Mouse (Mus musculus) embryonic facial prominence, embryonic 11.5 days (tissue): ENCODE measurements around the gene Ccdc153. TPM values are rescaled to one million over a fixed set of nuclear protein-coding genes. Genes with fewer than 3 reads are reported as not detected.
A peak's percentile ranks its signal among the peaks of the same experiment; 100 is the strongest.

ENCODE experiments used
- ATAC-seq: fragments of 200-750 bp; cut with Nextera tagmentation; replicated peaks from 2 replicates; pipeline ENCODE4 v1.8.0; 2017; ENCODE audit warnings: low read depth; ENCODE audit not compliant: insufficient number of reproducible peaks, low FRiP score, low TSS enrichment
- DNase-seq: peaks from one replicate; pipeline ENCODE4 v3.0.0-alpha.2; 2015; ENCODE audit warnings: low spot score
- H3K27ac ChIP-seq: fragments of 300-500 bp; sonication (generic); replicated peaks from 2 replicates; pipeline ENCODE4 v1.5.1; 2014; ENCODE audit warnings: mild to moderate bottlenecking, low read depth, low read length, control low read depth
- H3K27me3 ChIP-seq: fragments of 300-500 bp; sonication (generic); 2 replicates; pipeline ENCODE4 v1.6.1; 2014; ENCODE audit warnings: mild to moderate bottlenecking, low read length, moderate library complexity, mixed read lengths; ENCODE audit not compliant: control insufficient read depth, insufficient read depth
- H3K36me3 ChIP-seq: fragments of 300-500 bp; sonication (generic); replicated peaks from 2 replicates; pipeline ENCODE4 v1.6.1; 2014; ENCODE audit warnings: low read depth, mild to moderate bottlenecking, low read length, moderate library complexity, mixed read lengths; ENCODE audit not compliant: control insufficient read depth, insufficient read depth
- H3K4me1 ChIP-seq: fragments of 300-500 bp; sonication (generic); 2 replicates; pipeline ENCODE4 v1.6.1; 2014; ENCODE audit warnings: low read length, mixed read lengths; ENCODE audit not compliant: control insufficient read depth, insufficient read depth
- H3K4me2 ChIP-seq: fragments of 300-500 bp; sonication (generic); 2 replicates; pipeline ENCODE4 v1.6.1; 2014; ENCODE audit warnings: low read depth, mild to moderate bottlenecking, control low read depth, low read length, moderate library complexity
- H3K4me3 ChIP-seq: fragments of 300-500 bp; sonication (generic); 2 replicates; pipeline ENCODE4 v1.5.1; 2014; ENCODE audit warnings: low read depth, low read length, control low read depth
- H3K9ac ChIP-seq: fragments of 300-500 bp; sonication (generic); replicated peaks from 2 replicates; pipeline ENCODE4 v1.6.1; 2014; ENCODE audit warnings: mild to moderate bottlenecking, control low read depth, low read length
- H3K9me3 ChIP-seq: fragments of 300-500 bp; sonication (generic); replicated peaks from 2 replicates; pipeline ENCODE4 v1.6.1; 2016; ENCODE audit warnings: mild to moderate bottlenecking, low read length, inconsistent platforms, mixed read lengths; ENCODE audit not compliant: control insufficient read depth
- WGBS: fragments of 180-500 bp; shearing (Covaris S2); extraction: QIAGEN DNeasy Blood & Tissue Kit; methylation state at CpG from one replicate; pipeline ENCODE4 v1.1.7; 2014; 5-methylcytosine and 5-hydroxymethylcytosine counted together
- polyA plus RNA-seq: library from polyadenylated mRNA; unstranded; fragments of >200 nt; fragmentation: Nextera tagmentation; extraction: Ambion mirVana; gene quantifications from 2 replicates; pipeline ENCODE4 v1.2.1, GENCODE M21; 2014

Ccdc153 gene
- polyA plus RNA-seq, result not detected in 2 replicates

DNA sequence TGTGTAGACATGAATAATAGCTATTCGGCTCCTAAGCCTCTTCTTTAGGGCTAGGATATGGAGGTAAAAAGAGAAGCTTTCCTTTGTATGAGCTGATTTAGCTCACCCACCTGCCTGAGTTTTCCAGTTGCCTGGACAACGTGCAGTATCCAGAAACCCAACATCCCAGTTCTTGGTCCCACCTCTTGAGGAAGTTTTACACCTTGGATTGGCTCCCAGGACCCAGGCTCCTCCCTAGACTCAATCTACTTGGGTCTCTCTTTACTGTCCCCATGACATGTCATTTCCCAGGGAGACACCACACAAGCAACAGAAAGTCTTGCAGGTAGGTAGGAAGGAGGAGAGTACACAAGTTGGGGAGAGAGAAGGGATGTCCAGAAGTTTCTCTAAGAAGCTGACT lies at the start of gene Ccdc153:
Gene Ccdc153, plus strand, starts transcription at position 278 of the 400 bp plus-strand sequence.
- Histone ChIP-seq H3K4me3 (no peak within 1 kb of the TSS), H3K9ac (no peak within 1 kb of the TSS), H3K27me3 (no peaks in the 10 kb centered on the region), H3K9me3 (no peaks in the 10 kb centered on the region), H3K4me2 (no peak within 1 kb of the TSS), H3K4me1 (no peaks in the 10 kb centered on the region), H3K36me3 (no peaks in the 10 kb centered on the region), H3K27ac (no peak within 1 kb of the TSS)
- ATAC-seq (no peak), DNase-seq (no peak)
- WGBS, result 52% methylated on average over 2 of the region's 2 CpGs

- Histone ChIP-seq H3K4me2 (no peak overlapping the region), H3K27ac (no peak overlapping the region), H3K36me3 (no peaks in the 10 kb centered on the region), H3K4me3 (no peak overlapping the region), H3K4me1 (no peaks in the 10 kb centered on the region), H3K9me3 (no peaks in the 10 kb centered on the region), H3K27me3 (no peaks in the 10 kb centered on the region), H3K9ac (no peak overlapping the region)
- DNase-seq (no peak), ATAC-seq (no peak)
- WGBS, result 76% methylated on average over 3 of the region's 3 CpGs
These were observed 49.3 kb upstream of the Ccdc153 start for GRCm38 (mm10) chr9:44191166-44191565.

DNA sequence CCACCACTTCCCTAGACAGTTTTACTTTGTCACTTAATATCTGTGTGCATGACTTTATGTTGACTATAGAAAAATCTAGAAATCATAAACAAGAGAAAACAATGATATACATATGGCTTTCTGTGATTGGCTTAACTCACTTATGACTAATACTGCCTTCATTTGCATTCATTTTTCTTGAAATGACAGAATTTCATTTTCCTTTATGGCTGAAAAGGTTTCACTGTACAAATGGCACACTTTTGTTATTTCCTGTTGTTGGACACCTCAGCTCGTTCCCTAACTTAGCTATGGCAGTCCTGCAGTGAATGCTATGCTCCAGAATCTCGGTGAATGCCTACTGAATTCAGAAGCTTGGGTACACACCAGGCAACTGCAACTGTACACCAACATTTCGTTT lies 48.2 kb upstream of the Ccdc153 start:
- Histone ChIP-seq H3K27me3 (no peaks in the 10 kb centered on the region), H3K9ac (no peak overlapping the region), H3K4me3 (no peak overlapping the region), H3K27ac (no peak overlapping the region), H3K9me3 (no peaks in the 10 kb centered on the region), H3K4me2 (no peak overlapping the region), H3K4me1 (no peaks in the 10 kb centered on the region), H3K36me3 (no peaks in the 10 kb centered on the region)
- DNase-seq (no peak), ATAC-seq (no peak)
- WGBS, result 88% methylated on average over 3 of the region's 3 CpGs

- H3K27me3 ChIP-seq, result no peaks in the 10 kb centered on the region
- no peaks in the 10 kb centered on the region for H3K4me1 ChIP-seq
- no peak overlapping the region for H3K4me2 ChIP-seq
- H3K9me3 ChIP-seq, result no peaks in the 10 kb centered on the region
- no peaks in the 10 kb centered on the region; the same call in 1 of the 2 replicates for H3K36me3 ChIP-seq
- 91% methylated on average over 5 of the region's 5 CpGs for WGBS
- no peak overlapping the region for H3K9ac ChIP-seq
- H3K27ac ChIP-seq, result no peak overlapping the region
- ATAC-seq (no peak), DNase-seq (no peak)
- H3K4me3 ChIP-seq, result no peak overlapping the region
These were observed 47.7 kb upstream of the Ccdc153 start for GRCm38 (mm10) chr9:44192794-44193193.

- H3K4me2 ChIP-seq, result no peak overlapping the region
- 79% methylated on average over 1 of the region's 1 CpGs for WGBS
These were observed 46.5 kb upstream of the Ccdc153 start for GRCm38 (mm10) chr9:44194000-44194399.

DNA sequence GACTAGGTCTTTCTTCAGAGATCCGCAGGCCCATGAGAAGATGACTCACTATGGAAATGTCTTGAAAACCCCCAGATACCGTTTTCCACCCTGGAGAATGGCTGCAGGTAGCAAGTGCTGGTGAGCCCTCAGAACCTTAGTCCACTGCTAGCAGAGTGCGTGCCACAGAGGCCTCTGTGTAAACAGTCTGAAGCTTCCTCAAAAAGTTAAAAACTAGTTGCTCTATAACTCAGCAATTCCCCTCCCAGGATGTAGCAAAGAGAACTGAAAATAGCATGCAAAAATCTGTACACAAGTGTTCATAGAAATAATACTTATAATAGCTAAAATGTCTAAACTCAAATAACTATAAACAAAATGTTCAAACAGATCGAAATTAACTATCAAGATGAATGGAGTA lies 44.1 kb upstream of the Ccdc153 start:
- H3K4me3 ChIP-seq, result no peak overlapping the region
- no peak overlapping the region for H3K9ac ChIP-seq
- 92% methylated on average over 4 of the region's 4 CpGs for WGBS
- H3K36me3 ChIP-seq, result no peaks in the 10 kb centered on the region; the same call in 1 of the 2 replicates
- no peaks in the 10 kb centered on the region for H3K4me1 ChIP-seq
- H3K9me3 ChIP-seq, result no peaks in the 10 kb centered on the region
- ATAC-seq (no peak), DNase-seq (no peak)
- H3K27ac ChIP-seq, result no peak overlapping the region
- no peak overlapping the region for H3K4me2 ChIP-seq
- H3K27me3 ChIP-seq, result no peaks in the 10 kb centered on the region

More at GRCm38 (mm10) chr9:44194000-44194399, 46.5 kb upstream of the Ccdc153 start:
- Histone ChIP-seq H3K27me3 (no peaks in the 10 kb centered on the region), H3K9me3 (no peaks in the 10 kb centered on the region), H3K4me3 (no peak overlapping the region), H3K4me1 (no peaks in the 10 kb centered on the region), H3K27ac (no peak overlapping the region), H3K9ac (no peak overlapping the region), H3K36me3 (no peaks in the 10 kb centered on the region; the same call in 1 of the 2 replicates)
- ATAC-seq, result no peak
- DNase-seq, result no peak

DNA sequence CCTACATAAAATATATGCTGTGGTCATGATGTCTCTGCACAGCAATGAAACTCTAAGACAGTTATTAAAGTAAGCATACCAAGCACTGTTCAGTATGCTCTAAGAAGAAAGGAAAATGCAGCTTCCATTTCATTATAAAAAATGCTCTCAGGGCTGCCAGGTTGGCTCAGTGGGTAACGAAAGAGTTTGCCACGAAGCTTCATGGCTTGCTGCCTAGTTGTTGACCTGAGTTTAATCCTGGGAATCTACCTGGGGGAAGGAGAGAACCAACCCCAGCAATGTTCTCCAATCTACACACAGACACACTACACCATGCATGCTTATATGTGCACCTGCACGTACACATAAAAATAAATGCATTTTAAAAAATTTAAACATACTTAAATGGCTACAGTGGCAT lies 41.3 kb upstream of the Ccdc153 start:
- H3K27ac ChIP-seq, result no peak overlapping the region
- H3K27me3 ChIP-seq, result no peaks in the 10 kb centered on the region
- no peak for ATAC-seq
- no peaks in the 10 kb centered on the region for H3K9me3 ChIP-seq
- no peak overlapping the region for H3K4me3 ChIP-seq
- H3K9ac ChIP-seq, result no peak overlapping the region
- 90% methylated on average over 3 of the region's 3 CpGs for WGBS
- H3K4me1 ChIP-seq, result no peaks in the 10 kb centered on the region
- no peak for DNase-seq
- H3K4me2 ChIP-seq, result no peak overlapping the region
- no peaks in the 10 kb centered on the region; the same call in 1 of the 2 replicates for H3K36me3 ChIP-seq

DNA sequence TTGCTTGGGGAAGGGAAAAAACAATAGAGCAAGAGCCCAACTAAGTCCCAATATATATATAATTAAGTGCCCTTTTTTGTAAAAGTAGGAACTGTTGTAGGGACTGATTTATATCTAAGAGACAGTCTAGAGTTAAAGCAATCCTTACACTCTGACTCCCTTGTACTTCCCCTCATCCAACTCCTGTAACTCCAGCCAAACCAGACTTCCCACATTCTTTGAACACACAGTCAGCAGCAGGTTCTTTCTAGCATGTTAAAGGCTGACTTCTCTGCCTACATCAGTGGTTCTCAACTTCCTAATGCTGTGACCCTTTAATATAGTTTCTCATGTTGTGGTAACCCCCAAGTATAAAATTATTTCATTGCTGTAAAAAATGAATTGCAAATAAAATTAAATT lies 40.9 kb upstream of the Ccdc153 start:
- H3K27ac ChIP-seq, result no peak overlapping the region
- no peak overlapping the region for H3K4me3 ChIP-seq
- H3K36me3 ChIP-seq, result no peaks in the 10 kb centered on the region; the same call in 1 of the 2 replicates
- DNase-seq, result peak; percentile 22
- no peak overlapping the region for H3K9ac ChIP-seq
- H3K27me3 ChIP-seq, result no peaks in the 10 kb centered on the region
- ATAC-seq, result no peak
- H3K4me2 ChIP-seq, result no peak overlapping the region
- no peaks in the 10 kb centered on the region for H3K4me1 ChIP-seq
- no peaks in the 10 kb centered on the region for H3K9me3 ChIP-seq
